Mouse (Mus musculus) embryo, embryonic 10.5 days (tissue): Measurements from ENCODE around the gene Dusp14.

Experiments used
- DNase-seq: peaks from one replicate; pipeline ENCODE4 v3.0.0-alpha.2; 2015; ENCODE audit warnings: low spot score

Dusp14 gene

GRCm38 (mm10) chr11:84016147-84016809, 52.8 kb downstream of the Dusp14 start:
- DNase-seq: no peak

GRCm38 (mm10) chr11:84013105-84013504, 56.0 kb downstream of the Dusp14 start:
- no peak for DNase-seq

GRCm38 (mm10) chr11:84011576-84011975, 57.5 kb downstream of the Dusp14 start:
- DNase-seq: peak; percentile 21

GRCm38 (mm10) chr11:84011050-84011449, 58.0 kb downstream of the Dusp14 start:
- peak; percentile 22 for DNase-seq

GRCm38 (mm10) chr11:84010411-84010810, 58.6 kb downstream of the Dusp14 start:
- DNase-seq: no peak

GRCm38 (mm10) chr11:84009001-84009400, 60.1 kb downstream of the Dusp14 start:
- DNase-seq: no peak

GRCm38 (mm10) chr11:84003986-84004385, 65.1 kb downstream of the Dusp14 start:
- DNase-seq: no peak

- DNase-seq: peak; percentile 30
These were observed 67.8 kb downstream of the Dusp14 start for GRCm38 (mm10) chr11:84001257-84001656.

- no peak for DNase-seq
These were observed 69.6 kb downstream of the Dusp14 start for GRCm38 (mm10) chr11:83999411-83999915.

- DNase-seq: no peak
These were observed 70.1 kb downstream of the Dusp14 start for GRCm38 (mm10) chr11:83998993-83999392.
